In the genomic region with DNA sequence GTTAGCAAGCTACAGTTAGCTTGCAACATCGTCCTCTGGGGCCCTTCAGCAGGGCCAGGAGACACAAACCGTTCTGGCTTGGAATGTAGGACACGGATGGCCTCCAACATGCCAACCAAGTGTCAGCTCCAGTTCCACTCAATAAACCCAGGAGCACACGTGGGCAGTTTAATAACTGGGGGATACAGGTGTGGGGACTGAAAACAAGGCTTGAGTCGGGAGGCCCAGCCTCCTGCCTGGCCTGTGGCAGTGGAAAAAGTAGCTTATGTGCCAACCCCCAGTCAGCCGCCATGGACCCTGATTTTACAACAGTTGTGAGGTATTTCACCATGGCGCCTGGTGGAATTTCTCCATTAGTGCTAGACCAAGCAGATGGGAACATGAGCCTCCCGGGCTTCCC, we compare ENCODE assay signal across 13 mouse cellular contexts.
A peak's percentile ranks its signal among the peaks of the same experiment; 100 is the strongest.
DNase-seq lines count a peak whose midpoint lies in the region; ATAC-seq lines count a peak whose summit lies in the region.
"Had no signal": no experiment of that assay in that cellular context is flagged by ENCODE, and none has a peak within 500 bp of the region (broad histone marks: within the 10 kb centered on the region; RNA-seq: fewer than 3 reads in every experiment).

No protein-coding gene starts in this region.

- H3K4me1 ChIP-seq in hindbrain, embryonic 10.5 days (replicated peaks), result peaks cover 18% of the 10 kb centered on the region
- H3K4me1 ChIP-seq in hindbrain, embryonic 11.5 days (replicated peaks; ENCODE audit: control insufficient read depth, insufficient read depth, low read length), result no peaks in the 10 kb centered on the region
- H3K4me1 ChIP-seq in brown adipose tissue, adult 24 weeks (ENCODE audit: control insufficient read depth, insufficient read depth, insufficient read length, low read length), result no peaks in the 10 kb centered on the region
- H3K4me1 ChIP-seq in limb, embryonic 13.5 days, result peaks cover 28% of the 10 kb centered on the region
- H3K4me1 ChIP-seq in midbrain, embryonic 13.5 days (replicated peaks), result peaks cover 5% of the 10 kb centered on the region; the same call in 1 of the 2 replicates
- H3K4me1 ChIP-seq: liver, embryonic 13.5 days; megakaryocyte, embryonic 14.5 days had no signal

- no peak for ATAC-seq in hindbrain, embryonic 11.5 days (ENCODE audit: low FRiP score)
- peak; percentile 85 for ATAC-seq in limb, embryonic 13.5 days (ENCODE audit: low FRiP score, low read depth)
- ATAC-seq in midbrain, embryonic 13.5 days, result no peak
- ATAC-seq: lung, postnatal 0 days had no signal

- 84% methylated on average over 8 of the region's 8 CpGs for WGBS in hindbrain, embryonic 10.5 days
- 88% methylated on average over 8 of the region's 8 CpGs for WGBS in hindbrain, embryonic 11.5 days
- 26% methylated on average over 8 of the region's 8 CpGs for WGBS in limb, embryonic 13.5 days
- 90% methylated on average over 8 of the region's 8 CpGs for WGBS in midbrain, embryonic 13.5 days

- DNase-seq in hindbrain, embryonic 10.5 days (ENCODE audit: low spot score), result no peak
- DNase-seq in hindbrain, embryonic 11.5 days (ENCODE audit: low spot score), result no peak
- peak; percentile 52 for DNase-seq in adrenal gland, postnatal 10 days
- DNase-seq in lung, postnatal 10 days, result no peak
- DNase-seq: kidney, postnatal 36 days; liver, embryonic 13.5 days; thymus, adult 2 months had no signal

- H3K9ac ChIP-seq in hindbrain, embryonic 11.5 days (ENCODE audit: low read depth, low read length), result no peak overlapping the region
- H3K9ac ChIP-seq in limb, embryonic 13.5 days, result no peak overlapping the region
- no peak overlapping the region for H3K9ac ChIP-seq in midbrain, embryonic 13.5 days (replicated peaks)
- H3K9ac ChIP-seq: liver, embryonic 13.5 days; neural tube, embryonic 12.5 days had no signal

- H3K9me3 ChIP-seq in hindbrain, embryonic 10.5 days, result no peaks in the 10 kb centered on the region
- H3K9me3 ChIP-seq in hindbrain, embryonic 11.5 days (ENCODE audit: control insufficient read depth, low read length), result no peaks in the 10 kb centered on the region
- H3K9me3 ChIP-seq in limb, embryonic 13.5 days, result 0 out of 2 replicates have a peak, but pooled peaks cover 6% of the 10 kb centered on the region
- H3K9me3 ChIP-seq in midbrain, embryonic 13.5 days, result no peaks in the 10 kb centered on the region
- H3K9me3 ChIP-seq: liver, embryonic 13.5 days; neural tube, embryonic 12.5 days had no signal

- no peak overlapping the region for H3K4me2 ChIP-seq in hindbrain, embryonic 11.5 days (replicated peaks; ENCODE audit: low read depth, low read length)
- H3K4me2 ChIP-seq in limb, embryonic 13.5 days (replicated peaks), result no peak overlapping the region
- no peak overlapping the region for H3K4me2 ChIP-seq in midbrain, embryonic 13.5 days (replicated peaks)
- H3K4me2 ChIP-seq: liver, embryonic 13.5 days; neural tube, embryonic 12.5 days had no signal

- no peak overlapping the region for H3K4me3 ChIP-seq in hindbrain, embryonic 10.5 days
- no peak overlapping the region for H3K4me3 ChIP-seq in hindbrain, embryonic 11.5 days (ENCODE audit: low read depth, low read length)
- H3K4me3 ChIP-seq in brown adipose tissue, adult 24 weeks (ENCODE audit: insufficient read depth, low read depth, low read length), result no peak overlapping the region
- H3K4me3 ChIP-seq in limb, embryonic 13.5 days, result no peak overlapping the region
- no peak overlapping the region for H3K4me3 ChIP-seq in midbrain, embryonic 13.5 days (replicated peaks)
- H3K4me3 ChIP-seq: liver, embryonic 13.5 days; neural tube, embryonic 12.5 days had no signal

- no peaks in the 10 kb centered on the region for H3K36me3 ChIP-seq in hindbrain, embryonic 10.5 days
- H3K36me3 ChIP-seq in hindbrain, embryonic 11.5 days (ENCODE audit: control insufficient read depth, insufficient read depth, low read length), result no peaks in the 10 kb centered on the region
- H3K36me3 ChIP-seq in limb, embryonic 13.5 days, result no peaks in the 10 kb centered on the region
- no peaks in the 10 kb centered on the region for H3K36me3 ChIP-seq in midbrain, embryonic 13.5 days
- H3K36me3 ChIP-seq: liver, embryonic 13.5 days; neural tube, embryonic 12.5 days had no signal

- H3K27me3 ChIP-seq in hindbrain, embryonic 10.5 days (ENCODE audit: insufficient read depth, poor library complexity, severe bottlenecking), result no peaks in the 10 kb centered on the region
- no peaks in the 10 kb centered on the region for H3K27me3 ChIP-seq in hindbrain, embryonic 11.5 days (ENCODE audit: control insufficient read depth, insufficient read depth, low read length)
- H3K27me3 ChIP-seq in limb, embryonic 13.5 days, result no peaks in the 10 kb centered on the region
- no peaks in the 10 kb centered on the region for H3K27me3 ChIP-seq in midbrain, embryonic 13.5 days
- H3K27me3 ChIP-seq: liver, embryonic 13.5 days; megakaryocyte, embryonic 14.5 days; neural tube, embryonic 12.5 days had no signal

- peak overlapping the region; percentile 40; the same call in 1 of the 2 replicates for H3K27ac ChIP-seq in hindbrain, embryonic 10.5 days
- H3K27ac ChIP-seq in hindbrain, embryonic 11.5 days (ENCODE audit: low read depth, low read length), result no peak overlapping the region
- H3K27ac ChIP-seq in brown adipose tissue, adult 24 weeks (replicated peaks; ENCODE audit: low read depth, low read length), result peak overlapping the region; percentile 56
- H3K27ac ChIP-seq in limb, embryonic 13.5 days, result peak overlapping the region; percentile 89
- H3K27ac ChIP-seq in midbrain, embryonic 13.5 days, result no peak overlapping the region
- H3K27ac ChIP-seq: liver, embryonic 13.5 days; neural tube, embryonic 12.5 days had no signal

Comparison
In these comparisons a context has a peak if more than half of its experiments do, and no peak if none do; other contexts are left out.
1. H3K27ac ChIP-seq: peak in hindbrain, embryonic 10.5 days (single experiment), brown adipose tissue, adult 24 weeks (single experiment) and limb, embryonic 13.5 days (single experiment); none in hindbrain, embryonic 11.5 days (single experiment) and midbrain, embryonic 13.5 days (single experiment).